Mouse (Mus musculus) left cerebral cortex, postnatal 36 days (tissue): ENCODE data around the gene Pde2a. TPM values are rescaled to one million over a fixed set of nuclear protein-coding genes. Genes with fewer than 3 reads are reported as not detected.
A peak's percentile ranks its signal among the peaks of the same experiment; 100 is the strongest.

Source experiments
- DNase-seq, 2 experiments: peaks; one replicate each; pipeline ENCODE4 v3.0.0; 2021 to 2022; ENCODE audit warnings: low spot score in 2 of 2, mixed read lengths in 1 of 2
- intact Hi-C: fragments of 180-260 bp; cut with DNase I; formaldehyde crosslinking; loops from one replicate; pipeline ENCODE4 v1.15.1; 2025
- total RNA-seq, 2 experiments: library from RNA; stranded (reverse); gene quantifications; 2 replicates each; pipeline ENCODE4 v1.2.3; 2021

Pde2a gene
- total RNA-seq, result 100 to 1,000 TPM; 349 to 377 TPM

- peak; percentile 84 to 86 for DNase-seq
- intact Hi-C loops, result loop anchor here (5.0 kb wide), 1 partner anchor 109 kb away; no protein-coding TSS in a partner anchor
Measured at GRCm38 (mm10) chr7:101421529-101421928, at the start of gene Pde2a. Gene Pde2a (plus strand): TSS chr7:101421691.

GRCm38 (mm10) chr7:101373082-101373481 is 48.4 kb upstream of the Pde2a start:
- intact Hi-C loops, result loop anchor here (5.0 kb wide), 1 partner anchor 311 kb away; no protein-coding TSS in a partner anchor
- DNase-seq, result no peak

- no peak for DNase-seq
Measured at GRCm38 (mm10) chr7:101374155-101374554, 47.3 kb upstream of the Pde2a start.

GRCm38 (mm10) chr7:101376701-101377340 is 44.7 kb upstream of the Pde2a start:
- intact Hi-C loops, result no loop called here
- DNase-seq, result no peak

More at GRCm38 (mm10) chr7:101374155-101374554, 47.3 kb upstream of the Pde2a start:
- intact Hi-C loops, result loop anchor here (1.0 to 5.0 kb wide), 2 partner anchors 64 to 312 kb away; no protein-coding TSS in a partner anchor

GRCm38 (mm10) chr7:101377741-101378262 is 43.7 kb upstream of the Pde2a start:
- intact Hi-C loops, result no loop called here
- no peak for DNase-seq

GRCm38 (mm10) chr7:101378285-101378684 is 43.2 kb upstream of the Pde2a start:
- intact Hi-C loops, result no loop called here
- no peak for DNase-seq

- intact Hi-C loops, result no loop called here
- no peak for DNase-seq
Measured at GRCm38 (mm10) chr7:101378796-101379465, 42.6 kb upstream of the Pde2a start.

GRCm38 (mm10) chr7:101379732-101380131 is 41.8 kb upstream of the Pde2a start:
- no peak for DNase-seq
- intact Hi-C loops, result no loop called here

GRCm38 (mm10) chr7:101381512-101381911 is 40.0 kb upstream of the Pde2a start:
- DNase-seq, result no peak
- intact Hi-C loops, result no loop called here

GRCm38 (mm10) chr7:101382378-101382777 is 39.1 kb upstream of the Pde2a start:
- intact Hi-C loops, result no loop called here
- DNase-seq, result no peak

GRCm38 (mm10) chr7:101383756-101384155 is 37.7 kb upstream of the Pde2a start:
- intact Hi-C loops, result no loop called here
- no peak for DNase-seq

- intact Hi-C loops, result no loop called here
- no peak for DNase-seq
Measured at GRCm38 (mm10) chr7:101384931-101385330, 36.6 kb upstream of the Pde2a start.

GRCm38 (mm10) chr7:101385331-101385733 is 36.2 kb upstream of the Pde2a start:
- intact Hi-C loops, result no loop called here
- no peak for DNase-seq

GRCm38 (mm10) chr7:101385866-101386452 is 35.5 kb upstream of the Pde2a start:
- no peak for DNase-seq
- intact Hi-C loops, result no loop called here

GRCm38 (mm10) chr7:101389256-101389655 is 32.2 kb upstream of the Pde2a start:
- intact Hi-C loops, result no loop called here
- DNase-seq, result no peak

GRCm38 (mm10) chr7:101391909-101392479 is 29.5 kb upstream of the Pde2a start:
- intact Hi-C loops, result no loop called here
- DNase-seq, result no peak

- no peak for DNase-seq
- intact Hi-C loops, result no loop called here
Measured at GRCm38 (mm10) chr7:101393015-101393414, 28.5 kb upstream of the Pde2a start.

GRCm38 (mm10) chr7:101393694-101394504 is 27.6 kb upstream of the Pde2a start:
- intact Hi-C loops, result no loop called here
- DNase-seq, result no peak

- intact Hi-C loops, result no loop called here
- no peak for DNase-seq
Measured at GRCm38 (mm10) chr7:101394569-101394968, 26.9 kb upstream of the Pde2a start.
